Mouse (Mus musculus): ENCODE measurements around the gene Tti1.
A peak's percentile ranks its signal among the peaks of the same experiment; 100 is the strongest.
"Not testable (repeated sequence)": the region's sequence is repeated elsewhere in the genome, so short reads cannot be mapped to it uniquely, and the experiment has no call there.

Gene Tti1

GRCm38 (mm10) chr2:158028354-158028863, at the start of gene Tti1, which contains the start of gene Rprd1b:
Gene Tti1 (minus strand): TSS chr2:158028433.
Gene Rprd1b (plus strand): TSS chr2:158028497.
- peak; percentile 94 to 95 for DNase-seq

- no peak for DNase-seq
These were observed 49.7 kb upstream of the Tti1 start for GRCm38 (mm10) chr2:158077981-158078380.

GRCm38 (mm10) chr2:158076690-158077089, 48.5 kb upstream of the Tti1 start:
- DNase-seq = no peak

- no peak for DNase-seq
These were observed 46.6 kb upstream of the Tti1 start for GRCm38 (mm10) chr2:158074835-158075234.

GRCm38 (mm10) chr2:158071633-158071995, 43.4 kb upstream of the Tti1 start:
- DNase-seq = no peak

GRCm38 (mm10) chr2:158070885-158071632, 42.8 kb upstream of the Tti1 start:
- DNase-seq = no peak

GRCm38 (mm10) chr2:158068444-158068971, 40.3 kb upstream of the Tti1 start:
- DNase-seq = no peak

GRCm38 (mm10) chr2:158067260-158067824, 39.1 kb upstream of the Tti1 start:
- no peak for DNase-seq

- no peak for DNase-seq
These were observed 38.2 kb upstream of the Tti1 start for GRCm38 (mm10) chr2:158066456-158066855.

- no peak for DNase-seq
These were observed 36.8 kb upstream of the Tti1 start for GRCm38 (mm10) chr2:158065064-158065463.

- DNase-seq = no peak
These were observed 36.4 kb upstream of the Tti1 start for GRCm38 (mm10) chr2:158064571-158065048.

- DNase-seq = no peak
These were observed 34.8 kb upstream of the Tti1 start for GRCm38 (mm10) chr2:158063036-158063435.

GRCm38 (mm10) chr2:158059666-158060105, 31.5 kb upstream of the Tti1 start:
- no peak for DNase-seq

- peak; percentile 90 to 93 for DNase-seq
These were observed 30.3 kb upstream of the Tti1 start for GRCm38 (mm10) chr2:158058534-158058933.

GRCm38 (mm10) chr2:158057030-158057429, 28.8 kb upstream of the Tti1 start:
- DNase-seq = peak; percentile 89 to 90

GRCm38 (mm10) chr2:158055383-158055782, 27.1 kb upstream of the Tti1 start:
- DNase-seq = not testable (repeated sequence)

GRCm38 (mm10) chr2:158054596-158054995, 26.4 kb upstream of the Tti1 start:
- DNase-seq = no peak

GRCm38 (mm10) chr2:158050116-158050515, 21.9 kb upstream of the Tti1 start:
- no peak for DNase-seq

GRCm38 (mm10) chr2:158048718-158049117, 20.5 kb upstream of the Tti1 start:
- no peak for DNase-seq

GRCm38 (mm10) chr2:158047903-158048302, 19.7 kb upstream of the Tti1 start:
- DNase-seq = peak; percentile 61 to 75

GRCm38 (mm10) chr2:158046186-158046585, 18.0 kb upstream of the Tti1 start:
- no peak for DNase-seq

- DNase-seq = no peak
These were observed 15.3 kb upstream of the Tti1 start for GRCm38 (mm10) chr2:158043504-158043903.

- DNase-seq = no peak
These were observed 12.2 kb upstream of the Tti1 start for GRCm38 (mm10) chr2:158040396-158040795.

GRCm38 (mm10) chr2:158039662-158040061, 11.4 kb upstream of the Tti1 start:
- DNase-seq = no peak

Measured in cerebellum, postnatal 36 days (tissue).